Mouse (Mus musculus): Measurements from ENCODE around the gene Gal.

GRCm38 (mm10) chr19:3404030-3404429 is 10.3 kb downstream of the Gal start:
- TF ChIP-seq POLR2A (IDR thresholded peaks at IDR 0.05; ENCODE audit: low read depth, low read length), result no peak
- TF ChIP-seq CTCF (IDR thresholded peaks at IDR 0.05; ENCODE audit: extremely low read depth, insufficient read length, insufficient replicate concordance, low read depth, low read length), result no peak
